In the genomic region with DNA sequence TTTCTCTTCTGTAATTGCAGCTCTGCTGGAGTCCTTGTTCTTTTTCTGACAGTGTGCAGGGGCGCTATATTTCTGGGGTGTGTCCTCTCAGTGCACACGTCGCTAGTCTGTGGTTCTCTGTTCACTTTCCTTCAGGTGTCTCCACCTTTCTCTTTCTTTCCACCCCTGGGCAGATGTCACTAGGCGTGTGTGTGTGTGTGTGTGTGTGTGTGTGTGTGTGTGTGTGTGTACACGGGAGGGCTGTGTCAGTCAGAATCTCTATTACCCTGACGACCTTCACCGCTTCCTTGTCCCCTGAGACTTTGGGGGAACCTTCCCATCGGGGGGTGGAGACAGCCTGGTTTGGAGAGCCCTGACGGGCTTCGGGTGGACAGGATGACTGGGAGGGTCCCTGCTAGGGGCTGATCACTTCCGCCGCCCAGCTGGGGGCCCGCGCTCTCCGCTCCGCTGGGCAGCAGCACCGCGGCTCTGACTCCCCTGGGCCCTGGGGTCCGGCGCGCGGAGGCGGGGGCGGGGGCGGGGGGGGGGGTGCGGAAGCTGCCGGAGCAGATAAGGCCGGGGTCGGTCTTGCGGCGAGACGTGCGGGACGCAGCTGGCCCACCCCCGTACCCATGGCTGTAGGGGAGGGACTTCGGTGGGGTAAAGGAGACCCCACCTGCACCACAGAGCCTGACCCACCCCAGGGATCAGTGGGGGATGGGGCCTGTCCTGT, we compare ENCODE assay signal across 8 mouse cellular contexts. TPM values are rescaled to one million over a fixed set of nuclear protein-coding genes. Genes with fewer than 3 reads are reported as not detected.
A peak's percentile ranks its signal among the peaks of the same experiment; 100 is the strongest.
DNase-seq lines count a peak whose midpoint lies in the region; ATAC-seq and TF ChIP-seq lines count a peak whose summit lies in the region.

No protein-coding gene starts in this region.

- no peaks in the 10 kb centered on the region for H3K27me3 ChIP-seq in lung, embryonic 15.5 days
- no peaks in the 10 kb centered on the region for H3K27me3 ChIP-seq in hindbrain, embryonic 11.5 days (ENCODE audit: control insufficient read depth, insufficient read depth, low read length)

- peak overlapping the region; percentile 57 for H3K9ac ChIP-seq in lung, embryonic 15.5 days
- peak overlapping the region; percentile 63 for H3K9ac ChIP-seq in hindbrain, embryonic 11.5 days (ENCODE audit: low read depth, low read length)

- no peaks in the 10 kb centered on the region for H3K36me3 ChIP-seq in lung, embryonic 15.5 days
- no peaks in the 10 kb centered on the region for H3K36me3 ChIP-seq in hindbrain, embryonic 11.5 days (ENCODE audit: control insufficient read depth, insufficient read depth, low read length)

- H3K9me3 ChIP-seq in lung, embryonic 15.5 days, result no peaks in the 10 kb centered on the region
- H3K9me3 ChIP-seq in hindbrain, embryonic 11.5 days (ENCODE audit: control insufficient read depth, low read length), result no peaks in the 10 kb centered on the region

- TF ChIP-seq POLR2A in cortical plate, adult 2 months (IDR thresholded peaks at IDR 0.05; ENCODE audit: extremely low read depth, insufficient read depth, low read length), result no peak

- peak overlapping the region; percentile 50 for H3K4me3 ChIP-seq in lung, embryonic 15.5 days
- H3K4me3 ChIP-seq in cortical plate, adult 2 months (ENCODE audit: insufficient read depth, low read length), result peak overlapping the region; percentile 21; the same call in 1 of the 2 replicates
- H3K4me3 ChIP-seq in hindbrain, embryonic 11.5 days (ENCODE audit: low read depth, low read length), result peak overlapping the region; percentile 41

- TF ChIP-seq CTCF in cortical plate, adult 2 months (IDR thresholded peaks at IDR 0.05; ENCODE audit: extremely low read depth, insufficient read depth, low read length), result no peak

- peaks cover 9% of the 10 kb centered on the region for H3K4me1 ChIP-seq in lung, embryonic 15.5 days
- no peaks in the 10 kb centered on the region for H3K4me1 ChIP-seq in cortical plate, adult 2 months (ENCODE audit: control insufficient read depth, insufficient read depth, low read length)
- H3K4me1 ChIP-seq in hindbrain, embryonic 11.5 days (replicated peaks; ENCODE audit: control insufficient read depth, insufficient read depth, low read length), result 0 out of 2 replicates have a peak, but pooled peaks cover 2% of the 10 kb centered on the region

- ATAC-seq in lung, embryonic 15.5 days (ENCODE audit: borderline replicate concordance, extremely low read depth, low FRiP score, low TSS enrichment), result peak; percentile 85
- ATAC-seq in hindbrain, embryonic 11.5 days (ENCODE audit: low FRiP score), result peak; percentile 92
- ATAC-seq in megakaryocyte progenitor cell, adult 5-6 weeks (replicated peaks; ENCODE audit: poor library complexity), result peak; percentile 23

- DNase-seq in lung, postnatal 10 days, result no peak
- DNase-seq in hindbrain, embryonic 11.5 days (ENCODE audit: low spot score), result peak; percentile 62
- DNase-seq in yolk sac, embryonic 10.5 days (ENCODE audit: low spot score), result peak; percentile 28
- DNase-seq in urinary bladder, postnatal 14 days (ENCODE audit: low spot score), result no peak
- DNase-seq in ovary, adult 18-20 months (ENCODE audit: low spot score), result no peak

- H3K4me2 ChIP-seq in lung, embryonic 15.5 days, result peak overlapping the region; percentile 94
- H3K4me2 ChIP-seq in hindbrain, embryonic 11.5 days (replicated peaks; ENCODE audit: low read depth, low read length), result peak overlapping the region; percentile 88

- H3K27ac ChIP-seq in lung, embryonic 15.5 days, result no peak overlapping the region
- no peak overlapping the region for H3K27ac ChIP-seq in cortical plate, adult 2 months (ENCODE audit: insufficient read depth, low read length)
- no peak overlapping the region for H3K27ac ChIP-seq in hindbrain, embryonic 11.5 days (ENCODE audit: low read depth, low read length)

- WGBS in lung, embryonic 15.5 days, result under 1% methylated on average over 30 of the region's 36 CpGs
- 2% methylated on average over 16 of the region's 36 CpGs for WGBS in hindbrain, embryonic 11.5 days

RNA-seq across cellular contexts. Expression of a gene that starts 3.7 kb away (rescaled TPM):
- 6.9 and 8.7 TPM in 2 replicates for polyA plus RNA-seq in lung, embryonic 15.5 days (2015; fragmentation: Nextera tagmentation; extraction: Ambion mirVana)
- 9.3 and 10.6 TPM in 2 replicates for polyA plus RNA-seq in cortical plate, adult 2 months (2012; rRNA removed)
- 2.6 and 3.0 TPM in 2 replicates for polyA plus RNA-seq in hindbrain, embryonic 11.5 days (2014; fragmentation: Nextera tagmentation; extraction: Ambion mirVana)
- 182 and 235 TPM in 2 replicates for total RNA-seq in megakaryocyte progenitor cell, adult 5-6 weeks (2015)
- total RNA-seq in megakaryocyte progenitor cell, adult 5-6 weeks (2017), result 82.5 and 97.3 TPM in 2 replicates

RNA-seq across cellular contexts. Expression of a gene that starts 8.3 kb away (rescaled TPM):
- 34.6 and 40.2 TPM in 2 replicates for polyA plus RNA-seq in lung, embryonic 15.5 days (2015; fragmentation: Nextera tagmentation; extraction: Ambion mirVana)
- polyA plus RNA-seq in cortical plate, adult 2 months (2012; rRNA removed), result 51.3 and 54.7 TPM in 2 replicates
- 16.4 and 17.9 TPM in 2 replicates for polyA plus RNA-seq in hindbrain, embryonic 11.5 days (2014; fragmentation: Nextera tagmentation; extraction: Ambion mirVana)
- 9.2 and 14.8 TPM in 2 replicates for total RNA-seq in megakaryocyte progenitor cell, adult 5-6 weeks (2015)
- total RNA-seq in megakaryocyte progenitor cell, adult 5-6 weeks (2017), result 7.0 and 8.9 TPM in 2 replicates

RNA-seq across cellular contexts. Expression of a gene that starts 24.7 kb away (rescaled TPM):
- 254 and 278 TPM in 2 replicates for polyA plus RNA-seq in lung, embryonic 15.5 days (2015; fragmentation: Nextera tagmentation; extraction: Ambion mirVana)
- 202 and 205 TPM in 2 replicates for polyA plus RNA-seq in cortical plate, adult 2 months (2012; rRNA removed)
- polyA plus RNA-seq in hindbrain, embryonic 11.5 days (2014; fragmentation: Nextera tagmentation; extraction: Ambion mirVana), result 376 and 394 TPM in 2 replicates
- total RNA-seq in megakaryocyte progenitor cell, adult 5-6 weeks (2015), result 102 and 103 TPM in 2 replicates
- 310 and 320 TPM in 2 replicates for total RNA-seq in megakaryocyte progenitor cell, adult 5-6 weeks (2017)

RNA-seq across cellular contexts. Expression of a gene that starts 39.5 kb away (rescaled TPM):
- 18.8 and 22.3 TPM in 2 replicates for polyA plus RNA-seq in lung, embryonic 15.5 days (2015; fragmentation: Nextera tagmentation; extraction: Ambion mirVana)
- 0.89 and 0.98 TPM in 2 replicates for polyA plus RNA-seq in cortical plate, adult 2 months (2012; rRNA removed)
- polyA plus RNA-seq in hindbrain, embryonic 11.5 days (2014; fragmentation: Nextera tagmentation; extraction: Ambion mirVana), result not detected in 2 replicates
- total RNA-seq in megakaryocyte progenitor cell, adult 5-6 weeks (2015), result 0.17 TPM in 1 of 2 replicates, not detected in the other
- 0.20 TPM in 1 of 2 replicates, not detected in the other for total RNA-seq in megakaryocyte progenitor cell, adult 5-6 weeks (2017)

RNA-seq across cellular contexts. Expression of a gene that starts 43.0 kb away (rescaled TPM):
- 0.91 and 1.9 TPM in 2 replicates for polyA plus RNA-seq in lung, embryonic 15.5 days (2015; fragmentation: Nextera tagmentation; extraction: Ambion mirVana)
- polyA plus RNA-seq in cortical plate, adult 2 months (2012; rRNA removed), result 0.61 and 1.9 TPM in 2 replicates
- 0.60 and 1.4 TPM in 2 replicates for polyA plus RNA-seq in hindbrain, embryonic 11.5 days (2014; fragmentation: Nextera tagmentation; extraction: Ambion mirVana)
- total RNA-seq in megakaryocyte progenitor cell, adult 5-6 weeks (2015), result 1.8 and 4.1 TPM in 2 replicates
- total RNA-seq in megakaryocyte progenitor cell, adult 5-6 weeks (2017), result 2.7 and 3.4 TPM in 2 replicates

Comparison
In these comparisons a context has a peak if more than half of its experiments do, and no peak if none do; other contexts are left out.
1. ATAC-seq: peak in every context shown above with its lines; median percentile 92 in hindbrain, embryonic 11.5 days; 85 in lung, embryonic 15.5 days; 23 in megakaryocyte progenitor cell, adult 5-6 weeks.
2. DNase-seq: peak in hindbrain, embryonic 11.5 days (single experiment) and yolk sac, embryonic 10.5 days (single experiment); none in lung, postnatal 10 days (single experiment), urinary bladder, postnatal 14 days (single experiment) and ovary, adult 18-20 months (single experiment).
3. Peak in every context shown above with its lines, with median percentiles within 50 percentile points of each other: H3K4me3 ChIP-seq.